Mouse (Mus musculus): ENCODE data around the gene Fuom. TPM values are rescaled to one million over a fixed set of nuclear protein-coding genes. Genes with fewer than 3 reads are reported as not detected.
"Not testable (repeated sequence)": the region's sequence is repeated elsewhere in the genome, so short reads cannot be mapped to it uniquely, and the experiment has no call there.

The Fuom gene
- total and polyA plus RNA-seq, 2 experiments from 2014 or later: 64.2 to 158 TPM

GRCm38 (mm10) chr7:140135106-140135770, 33.0 kb upstream of the Fuom start:
- Histone ChIP-seq H3K36me3 (replicated peaks; ENCODE audit: control insufficient read depth, insufficient read depth, low read length) (peaks cover 4% of the 10 kb centered on the region), H3K4me2 (ENCODE audit: low read depth, low read length) (no peak overlapping the region), H3K27ac (ENCODE audit: low read depth) (no peak overlapping the region), H3K4me3 (ENCODE audit: low read depth, low read length) (no peak overlapping the region), H3K9ac (replicated peaks; ENCODE audit: low read depth, low read length) (no peak overlapping the region), H3K4me1 (ENCODE audit: control insufficient read depth, insufficient read depth) (peaks cover 7% of the 10 kb centered on the region), H3K9me3 (replicated peaks; ENCODE audit: control insufficient read depth, low read length) (no peaks in the 10 kb centered on the region), H3K27me3 (ENCODE audit: control insufficient read depth, insufficient read depth, low read length) (no peaks in the 10 kb centered on the region)
- no peak for DNase-seq (ENCODE audit: low spot score)
- TF ChIP-seq EP300 (IDR thresholded peaks at IDR 0.05; ENCODE audit: low read depth) (no peak), CTCF (IDR thresholded peaks at IDR 0.05; ENCODE audit: low read depth) (no peak)
- WGBS: 83% methylated on average over 5 of the region's 5 CpGs
- ATAC-seq (ENCODE audit: insufficient read depth, low read depth): no peak

- not testable (repeated sequence) for H3K27ac ChIP-seq (ENCODE audit: low read depth); H3K4me2 ChIP-seq (ENCODE audit: low read depth, low read length); H3K27me3 ChIP-seq (ENCODE audit: control insufficient read depth, insufficient read depth, low read length); DNase-seq (ENCODE audit: low spot score); H3K4me1 ChIP-seq (ENCODE audit: control insufficient read depth, insufficient read depth); H3K9me3 ChIP-seq (replicated peaks; ENCODE audit: control insufficient read depth, low read length); ATAC-seq (ENCODE audit: insufficient read depth, low read depth); H3K9ac ChIP-seq (replicated peaks; ENCODE audit: low read depth, low read length); H3K4me3 ChIP-seq (ENCODE audit: low read depth, low read length)
- peaks cover 11% of the 10 kb centered on the region for H3K36me3 ChIP-seq (replicated peaks; ENCODE audit: control insufficient read depth, insufficient read depth, low read length)
- 87% methylated on average over 5 of the region's 7 CpGs for WGBS
Observed at GRCm38 (mm10) chr7:140134033-140134432, 31.8 kb upstream of the Fuom start.

GRCm38 (mm10) chr7:140132184-140132583, 29.9 kb upstream of the Fuom start:
- WGBS: 83% methylated on average over 6 of the region's 7 CpGs
- not testable (repeated sequence) for H3K27me3 ChIP-seq (ENCODE audit: control insufficient read depth, insufficient read depth, low read length); H3K27ac ChIP-seq (ENCODE audit: low read depth); H3K4me3 ChIP-seq (ENCODE audit: low read depth, low read length); H3K9me3 ChIP-seq (replicated peaks; ENCODE audit: control insufficient read depth, low read length); ATAC-seq (ENCODE audit: insufficient read depth, low read depth); H3K4me1 ChIP-seq (ENCODE audit: control insufficient read depth, insufficient read depth); H3K4me2 ChIP-seq (ENCODE audit: low read depth, low read length); DNase-seq (ENCODE audit: low spot score); H3K9ac ChIP-seq (replicated peaks; ENCODE audit: low read depth, low read length)
- peaks cover 11% of the 10 kb centered on the region for H3K36me3 ChIP-seq (replicated peaks; ENCODE audit: control insufficient read depth, insufficient read depth, low read length)

- ATAC-seq (ENCODE audit: insufficient read depth, low read depth) (no peak), DNase-seq (ENCODE audit: low spot score) (no peak)
- no peaks in the 10 kb centered on the region for H3K9me3 ChIP-seq (replicated peaks; ENCODE audit: control insufficient read depth, low read length)
- TF ChIP-seq EP300 (IDR thresholded peaks at IDR 0.05; ENCODE audit: low read depth) (no peak), CTCF (IDR thresholded peaks at IDR 0.05; ENCODE audit: low read depth) (no peak)
- 80% methylated on average over 2 of the region's 2 CpGs for whole genome bisulfite sequencing
- no peaks in the 10 kb centered on the region for H3K27me3 ChIP-seq (ENCODE audit: control insufficient read depth, insufficient read depth, low read length)
- no peak overlapping the region for H3K9ac ChIP-seq (replicated peaks; ENCODE audit: low read depth, low read length)
- H3K4me2 ChIP-seq (ENCODE audit: low read depth, low read length): no peak overlapping the region
- H3K4me3 ChIP-seq (ENCODE audit: low read depth, low read length): no peak overlapping the region
- H3K27ac ChIP-seq (ENCODE audit: low read depth): no peak overlapping the region
- H3K4me1 ChIP-seq (ENCODE audit: control insufficient read depth, insufficient read depth): peaks cover 6% of the 10 kb centered on the region; the same call in 1 of the 2 replicates
- peaks cover 11% of the 10 kb centered on the region for H3K36me3 ChIP-seq (replicated peaks; ENCODE audit: control insufficient read depth, insufficient read depth, low read length)
Observed at GRCm38 (mm10) chr7:140127911-140128310, 25.7 kb upstream of the Fuom start.

GRCm38 (mm10) chr7:140126934-140127333, 24.7 kb upstream of the Fuom start:
- Histone ChIP-seq H3K4me3 (ENCODE audit: low read depth, low read length) (no peak overlapping the region), H3K4me2 (ENCODE audit: low read depth, low read length) (no peak overlapping the region), H3K27me3 (ENCODE audit: control insufficient read depth, insufficient read depth, low read length) (no peaks in the 10 kb centered on the region), H3K9me3 (replicated peaks; ENCODE audit: control insufficient read depth, low read length) (no peaks in the 10 kb centered on the region), H3K27ac (ENCODE audit: low read depth) (no peak overlapping the region), H3K4me1 (ENCODE audit: control insufficient read depth, insufficient read depth) (peaks cover 6% of the 10 kb centered on the region; the same call in 1 of the 2 replicates), H3K9ac (replicated peaks; ENCODE audit: low read depth, low read length) (no peak overlapping the region), H3K36me3 (replicated peaks; ENCODE audit: control insufficient read depth, insufficient read depth, low read length) (peaks cover 11% of the 10 kb centered on the region)
- ATAC-seq (ENCODE audit: insufficient read depth, low read depth) (no peak), DNase-seq (ENCODE audit: low spot score) (no peak)
- 94% methylated on average over 3 of the region's 3 CpGs for WGBS
- TF ChIP-seq CTCF (IDR thresholded peaks at IDR 0.05; ENCODE audit: low read depth) (no peak), EP300 (IDR thresholded peaks at IDR 0.05; ENCODE audit: low read depth) (no peak)

GRCm38 (mm10) chr7:140126022-140126350, 23.7 kb upstream of the Fuom start:
- Histone ChIP-seq H3K27ac (ENCODE audit: low read depth) (no peak overlapping the region), H3K4me2 (ENCODE audit: low read depth, low read length) (peak overlapping the region; percentile 86), H3K4me3 (ENCODE audit: low read depth, low read length) (peak overlapping the region; percentile 72), H3K9me3 (replicated peaks; ENCODE audit: control insufficient read depth, low read length) (no peaks in the 10 kb centered on the region), H3K27me3 (ENCODE audit: control insufficient read depth, insufficient read depth, low read length) (no peaks in the 10 kb centered on the region), H3K4me1 (ENCODE audit: control insufficient read depth, insufficient read depth) (peaks cover 6% of the 10 kb centered on the region; the same call in 1 of the 2 replicates), H3K9ac (replicated peaks; ENCODE audit: low read depth, low read length) (peak overlapping the region; percentile 68), H3K36me3 (replicated peaks; ENCODE audit: control insufficient read depth, insufficient read depth, low read length) (peaks cover 11% of the 10 kb centered on the region)
- DNase-seq (ENCODE audit: low spot score) (no peak), ATAC-seq (ENCODE audit: insufficient read depth, low read depth) (no peak)
- WGBS: 6% methylated on average over 5 of the region's 5 CpGs
- TF ChIP-seq EP300 (IDR thresholded peaks at IDR 0.05; ENCODE audit: low read depth): no peak
